Comparison of ENCODE assay signal across 28 mouse cellular contexts in genomic region chr13:54338815-54339214, GRCm38 (mm10). TPM values are rescaled to one million over a fixed set of nuclear protein-coding genes. Genes with fewer than 3 reads are reported as not detected.
DNase-seq lines count a peak whose midpoint lies in the region; ATAC-seq and TF ChIP-seq lines count a peak whose summit lies in the region.
"Had no signal": no experiment of that assay in that cellular context is flagged by ENCODE, and none has a peak within 500 bp of the region (broad histone marks: within the 10 kb centered on the region; RNA-seq: fewer than 3 reads in every experiment).

No protein-coding gene starts in this region.

- WGBS in hindbrain, postnatal 0 days: 87% methylated on average over 5 of the region's 5 CpGs
- WGBS in hindbrain, embryonic 11.5 days: 83% methylated on average over 5 of the region's 5 CpGs

- peak; percentile 9 for TF ChIP-seq RAD21 in CH12.LX (IDR thresholded peaks at IDR 0.05; ENCODE audit: low read depth, low read length)

- no peak overlapping the region for H3K9ac ChIP-seq in hindbrain, postnatal 0 days (replicated peaks; ENCODE audit: low read length)
- H3K9ac ChIP-seq in hindbrain, embryonic 11.5 days (ENCODE audit: low read depth, low read length): no peak overlapping the region
- H3K9ac ChIP-seq in CH12.LX (ENCODE audit: insufficient read depth, low read depth): no peak overlapping the region
- H3K9ac ChIP-seq: embryonic facial prominence, embryonic 13.5 days; forebrain, embryonic 15.5 days; kidney, embryonic 15.5 days; limb, embryonic 15.5 days; liver, embryonic 14.5 days; lung, embryonic 14.5 days; midbrain, embryonic 12.5 days; neural tube, embryonic 13.5 days had no signal

- no peaks in the 10 kb centered on the region for H3K9me3 ChIP-seq in hindbrain, postnatal 0 days (ENCODE audit: low read length)
- no peaks in the 10 kb centered on the region for H3K9me3 ChIP-seq in hindbrain, embryonic 11.5 days (ENCODE audit: control insufficient read depth, low read length)
- H3K9me3 ChIP-seq in CH12.LX (replicated peaks; ENCODE audit: low read length): no peaks in the 10 kb centered on the region
- H3K9me3 ChIP-seq: embryonic facial prominence, embryonic 13.5 days; forebrain, embryonic 10.5 days; forebrain, embryonic 15.5 days; hindbrain, embryonic 10.5 days; kidney, embryonic 15.5 days; limb, embryonic 10.5 days; limb, embryonic 15.5 days; midbrain, embryonic 12.5 days; neural tube, embryonic 13.5 days had no signal

- TF ChIP-seq POLR2A in CH12.LX (IDR thresholded peaks at IDR 0.05; ENCODE audit: low read depth, low read length): no peak

- H3K4me3 ChIP-seq in hindbrain, postnatal 0 days (ENCODE audit: low read length): no peak overlapping the region
- H3K4me3 ChIP-seq in hindbrain, embryonic 11.5 days (ENCODE audit: low read depth, low read length): no peak overlapping the region
- no peak overlapping the region for H3K4me3 ChIP-seq in layer of hippocampus, adult 2 months
- no peak overlapping the region for H3K4me3 ChIP-seq in CH12.LX (replicated peaks in 1 of 3; ENCODE audit: low read depth in 2 of 3, low read length in 2 of 3, poor library complexity in 1 of 3)
- H3K4me3 ChIP-seq: embryonic facial prominence, embryonic 13.5 days; forebrain, embryonic 10.5 days; forebrain, embryonic 15.5 days; hindbrain, embryonic 10.5 days; kidney, embryonic 15.5 days; limb, embryonic 10.5 days; limb, embryonic 15.5 days; midbrain, embryonic 12.5 days; neural tube, embryonic 13.5 days had no signal

- no peaks in the 10 kb centered on the region for H3K36me3 ChIP-seq in hindbrain, postnatal 0 days (ENCODE audit: insufficient read depth, low read length)
- no peaks in the 10 kb centered on the region for H3K36me3 ChIP-seq in hindbrain, embryonic 11.5 days (ENCODE audit: control insufficient read depth, insufficient read depth, low read length)
- no peaks in the 10 kb centered on the region for H3K36me3 ChIP-seq in CH12.LX (replicated peaks in 1 of 2; ENCODE audit: control insufficient read depth in 1 of 2, insufficient read depth in 1 of 2, low read length in 1 of 2)
- H3K36me3 ChIP-seq: embryonic facial prominence, embryonic 13.5 days; forebrain, embryonic 10.5 days; forebrain, embryonic 15.5 days; hindbrain, embryonic 10.5 days; kidney, embryonic 15.5 days; limb, embryonic 10.5 days; limb, embryonic 15.5 days; midbrain, embryonic 12.5 days; neural tube, embryonic 13.5 days had no signal

- peak; percentile 18 for DNase-seq in hindbrain, postnatal 0 days (ENCODE audit: low spot score)
- DNase-seq in hindbrain, embryonic 11.5 days (ENCODE audit: low spot score): no peak
- no peak for DNase-seq in layer of hippocampus, adult 2 months (ENCODE audit: low spot score in 2 of 2)
- DNase-seq in layer of hippocampus, adult 9-11 months: no peak
- no peak for DNase-seq in CH12.LX (ENCODE audit: extremely low read depth)
- peak; percentile 59 for DNase-seq in brain, adult 2 months (ENCODE audit: low read depth, low spot score)
- DNase-seq in retina, embryonic 14.5 days (ENCODE audit: low spot score): no peak
- DNase-seq: adrenal gland, adult 8-10 months; cerebellum, adult 9-10 months; gastrocnemius, postnatal 14 days; heart, postnatal 14 days; kidney, postnatal 36 days; lung, embryonic 14.5 days had no signal

- TF ChIP-seq CTCF in hindbrain, postnatal 0 days (IDR thresholded peaks at IDR 0.05; ENCODE audit: low read depth): peak; percentile 57
- TF ChIP-seq CTCF in layer of hippocampus, adult 2 months (conservative IDR thresholded peaks at IDR 0.05): peak; percentile 65
- TF ChIP-seq CTCF in CH12.LX (conservative IDR thresholded peaks at IDR 0.05 in 1 of 2, IDR thresholded peaks at IDR 0.05 in 1 of 2; ENCODE audit: low read depth in 2 of 2, low read length in 2 of 2): peak in 1 of 2 experiments; percentile 16; a peak in 2 of 4 replicates

- ATAC-seq in hindbrain, postnatal 0 days: no peak
- no peak for ATAC-seq in hindbrain, embryonic 11.5 days (ENCODE audit: low FRiP score)
- ATAC-seq: CD4-positive, CD25-positive, alpha-beta regulatory T cell, adult 4 months; forebrain, embryonic 15.5 days; hindbrain, embryonic 16.5 days; intestine, embryonic 16.5 days had no signal

- dilution Hi-C loops in CH12.LX (cut with MboI; ENCODE audit: extremely low pct_ligation_motif_present, extremely low pct_unique_long_range_greater_than_20kb, low sequenced_read_pairs): no loop called here

- no peak overlapping the region for H3K4me2 ChIP-seq in hindbrain, postnatal 0 days (ENCODE audit: low read depth, low read length)
- no peak overlapping the region for H3K4me2 ChIP-seq in hindbrain, embryonic 11.5 days (replicated peaks; ENCODE audit: low read depth, low read length)
- H3K4me2 ChIP-seq in CH12.LX (ENCODE audit: insufficient read depth, low read depth, poor library complexity, severe bottlenecking): no peak overlapping the region
- H3K4me2 ChIP-seq: embryonic facial prominence, embryonic 13.5 days; forebrain, embryonic 15.5 days; kidney, embryonic 15.5 days; limb, embryonic 15.5 days; lung, embryonic 14.5 days; midbrain, embryonic 12.5 days; neural tube, embryonic 13.5 days had no signal

- H3K27me3 ChIP-seq in hindbrain, postnatal 0 days (ENCODE audit: insufficient read depth, low read length): no peaks in the 10 kb centered on the region
- H3K27me3 ChIP-seq in hindbrain, embryonic 11.5 days (ENCODE audit: control insufficient read depth, insufficient read depth, low read length): no peaks in the 10 kb centered on the region
- H3K27me3 ChIP-seq in CH12.LX (replicated peaks): peaks cover 45% of the 10 kb centered on the region
- H3K27me3 ChIP-seq: embryonic facial prominence, embryonic 13.5 days; forebrain, embryonic 15.5 days; kidney, embryonic 15.5 days; limb, embryonic 15.5 days; neural tube, embryonic 13.5 days had no signal

- H3K4me1 ChIP-seq in hindbrain, postnatal 0 days (ENCODE audit: insufficient read depth, low read length): no peaks in the 10 kb centered on the region
- no peaks in the 10 kb centered on the region for H3K4me1 ChIP-seq in hindbrain, embryonic 11.5 days (replicated peaks; ENCODE audit: control insufficient read depth, insufficient read depth, low read length)
- peaks cover 8 to 14% of the 10 kb centered on the region in 2 experiments; a peak in 3 of 4 replicates for H3K4me1 ChIP-seq in CH12.LX (ENCODE audit: control insufficient read depth in 1 of 2, insufficient read depth in 2 of 2)
- H3K4me1 ChIP-seq: kidney, embryonic 15.5 days; limb, embryonic 15.5 days; midbrain, embryonic 12.5 days; neural tube, embryonic 13.5 days had no signal

- no peak overlapping the region for H3K27ac ChIP-seq in hindbrain, postnatal 0 days
- no peak overlapping the region for H3K27ac ChIP-seq in hindbrain, embryonic 11.5 days (ENCODE audit: low read depth, low read length)
- no peak overlapping the region for H3K27ac ChIP-seq in layer of hippocampus, adult 2 months
- H3K27ac ChIP-seq in CH12.LX (ENCODE audit: insufficient read depth, low read depth): no peak overlapping the region
- H3K27ac ChIP-seq: embryonic facial prominence, embryonic 13.5 days; forebrain, embryonic 10.5 days; forebrain, embryonic 15.5 days; hindbrain, embryonic 10.5 days; kidney, embryonic 15.5 days; limb, embryonic 10.5 days; limb, embryonic 15.5 days; liver, embryonic 14.5 days; midbrain, embryonic 12.5 days; neural tube, embryonic 13.5 days had no signal

- in situ Hi-C loops in CH12.LX (cut with MboI; ENCODE audit: low pct_ligation_motif_present, low pct_unique_long_range_greater_than_20kb, low sequenced_read_pairs): no loop called here

- H3K79me2 ChIP-seq in CH12.LX (replicated peaks; ENCODE audit: control insufficient read depth, extremely low read depth, insufficient read depth, poor library complexity, severe bottlenecking): no peaks in the 10 kb centered on the region

- TF ChIP-seq EP300 in CH12.LX (IDR thresholded peaks at IDR 0.05; ENCODE audit: low read length): no peak

TF ChIP-seq in CH12.LX, 34 proteins besides CTCF, POLR2A, EP300 and RAD21:
- TF ChIP-seq MEF2A (IDR thresholded peaks at IDR 0.05; ENCODE audit: borderline replicate concordance, low read depth, low read length) (no peak), SMC3 (IDR thresholded peaks at IDR 0.05; ENCODE audit: low read depth, low read length) (peak; percentile 17; the same call in 1 of the 2 replicates), ETS1 (conservative IDR thresholded peaks at IDR 0.05; ENCODE audit: low read depth, low read length) (no peak), MAZ (IDR thresholded peaks at IDR 0.05; ENCODE audit: low read depth, low read length) (no peak), ZMIZ1 (IDR thresholded peaks at IDR 0.05; ENCODE audit: low read depth, low read length) (no peak), NELFE (IDR thresholded peaks at IDR 0.05; ENCODE audit: low read depth, low read length) (no peak)

RNA-seq across cellular contexts. Expression of gene Cplx2, which starts 32.3 kb away (rescaled TPM):
- total RNA-seq in hindbrain, postnatal 0 days (2014; rRNA removed): 118 and 120 TPM in 2 replicates
- 46.2 and 47.4 TPM in 2 replicates for polyA plus RNA-seq in hindbrain, postnatal 0 days (2015; fragmentation: Nextera tagmentation; extraction: Ambion mirVana)
- 12.7 and 13.0 TPM in 2 replicates for polyA plus RNA-seq in hindbrain, embryonic 11.5 days (2014; fragmentation: Nextera tagmentation; extraction: Ambion mirVana)
- total RNA-seq in layer of hippocampus, adult 2 months (2021): 1,000 to 10,000 TPM; 1,009 to 1,066 TPM
- 0.04 and 0.21 TPM in 2 replicates for total RNA-seq in CH12.LX (2012; rRNA removed)
- 0.04 and 0.05 TPM in 2 replicates for total RNA-seq in CH12.LX (2014; rRNA removed)
- 0.11 and 0.19 TPM in 2 replicates for polyA plus RNA-seq in CH12.LX (2012; ENCODE audit: insufficient read length, low read depth)
- total RNA-seq: granulocyte monocyte progenitor cell, adult 5-6 weeks; megakaryocyte, adult 5-6 weeks had no signal
- polyA plus RNA-seq: CD4-positive, CD25-positive, alpha-beta regulatory T cell, adult 4 months had no signal

Comparison
In these comparisons a context has a peak if more than half of its experiments do, and no peak if none do; other contexts are left out.
1. DNase-seq: peak in hindbrain, postnatal 0 days (single experiment) and brain, adult 2 months (single experiment); none in hindbrain, embryonic 11.5 days (single experiment), layer of hippocampus, adult 2 months (0 of 2), layer of hippocampus, adult 9-11 months (single experiment), CH12.LX (single experiment) and retina, embryonic 14.5 days (single experiment).
2. RNA of gene Cplx2, which starts 32.3 kb away (total RNA-seq): 1,009 to 1,066 TPM in layer of hippocampus, adult 2 months and 118 to 120 TPM in hindbrain, postnatal 0 days; 0.04 to 0.21 TPM in CH12.LX; every median in the first group is over 10 times any median in the second.